Mouse (Mus musculus) intestine, embryonic 14.5 days (tissue): ENCODE results near the gene Sucnr1. TPM values are rescaled to one million over a fixed set of nuclear protein-coding genes. Genes with fewer than 3 reads are reported as not detected.
"Not testable (repeated sequence)": the region's sequence is repeated elsewhere in the genome, so short reads cannot be mapped to it uniquely, and the experiment has no call there.

Experiments
- ATAC-seq: fragments of 200-750 bp; cut with Nextera tagmentation; replicated peaks from 2 replicates; pipeline ENCODE4 v1.8.0; 2017; ENCODE audit warnings: low read depth, moderate number of reproducible peaks, moderate TSS enrichment, moderate library complexity; ENCODE audit not compliant: low FRiP score, low TSS enrichment
- DNase-seq: peaks from one replicate; pipeline ENCODE4 v3.0.0-alpha.2; 2018; ENCODE audit warnings: low spot score
- H3K27ac ChIP-seq: fragments of 300-500 bp; sonication (generic); 2 replicates; pipeline ENCODE4 v1.5.1; 2014; ENCODE audit warnings: low read depth, mild to moderate bottlenecking, control low read depth
- H3K27me3 ChIP-seq: fragments of 300-500 bp; sonication (generic); replicated peaks from 2 replicates; pipeline ENCODE4 v1.6.1; 2014; ENCODE audit warnings: low read length, control low read depth; ENCODE audit not compliant: control insufficient read depth, insufficient read depth
- H3K36me3 ChIP-seq: fragments of 300-500 bp; sonication (generic); 2 replicates; pipeline ENCODE4 v1.6.1; 2014; ENCODE audit warnings: low read length, control low read depth; ENCODE audit not compliant: control insufficient read depth, insufficient read depth
- H3K4me1 ChIP-seq: fragments of 300-500 bp; sonication (generic); replicated peaks from 2 replicates; pipeline ENCODE4 v1.6.1; 2014; ENCODE audit warnings: low read length, control low read depth, mixed read lengths; ENCODE audit not compliant: control insufficient read depth, insufficient read depth
- H3K4me2 ChIP-seq: fragments of 300-500 bp; sonication (generic); 2 replicates; pipeline ENCODE4 v1.6.1; 2014; ENCODE audit warnings: low read length
- H3K4me3 ChIP-seq: fragments of 300-500 bp; sonication (generic); 2 replicates; pipeline ENCODE4 v1.5.1; 2014; ENCODE audit warnings: low read depth, low read length, control low read depth, mixed read lengths
- H3K9ac ChIP-seq: fragments of 300-500 bp; sonication (generic); 2 replicates; pipeline ENCODE4 v1.6.1; 2014; ENCODE audit warnings: mild to moderate bottlenecking, low read length
- H3K9me3 ChIP-seq: fragments of 300-500 bp; sonication (generic); 2 replicates; pipeline ENCODE4 v1.6.1; 2016; ENCODE audit warnings: low read length, control low read depth; ENCODE audit not compliant: control insufficient read depth
- WGBS: fragments of 180-500 bp; shearing (Covaris S2); extraction: QIAGEN DNeasy Blood & Tissue Kit; methylation state at CpG from one replicate; pipeline ENCODE4 v1.1.7; 2014; 5-methylcytosine and 5-hydroxymethylcytosine counted together
- polyA plus RNA-seq: library from polyadenylated mRNA; unstranded; fragments of >200 nt; fragmentation: Nextera tagmentation; extraction: Ambion mirVana; gene quantifications from 2 replicates; pipeline ENCODE4 v1.2.1, GENCODE M21; 2014

Gene Sucnr1
- polyA plus RNA-seq, 1 experiment from 2014 or later, result 0.34 TPM

- H3K27me3 ChIP-seq, H3K4me3 ChIP-seq, H3K9me3 ChIP-seq, H3K27ac ChIP-seq, H3K4me2 ChIP-seq, H3K9ac ChIP-seq, H3K4me1 ChIP-seq, H3K36me3 ChIP-seq, ATAC-seq, DNase-seq: not testable (repeated sequence)
- 74% methylated on average over 1 of the region's 1 CpGs for WGBS
Measured at GRCm38 (mm10) chr3:60106446-60106845, 24.8 kb downstream of the Sucnr1 start.

- no peaks in the 10 kb centered on the region for H3K36me3 ChIP-seq
- DNase-seq, result no peak
Measured at GRCm38 (mm10) chr3:60107736-60108135, 26.1 kb downstream of the Sucnr1 start.

DNA sequence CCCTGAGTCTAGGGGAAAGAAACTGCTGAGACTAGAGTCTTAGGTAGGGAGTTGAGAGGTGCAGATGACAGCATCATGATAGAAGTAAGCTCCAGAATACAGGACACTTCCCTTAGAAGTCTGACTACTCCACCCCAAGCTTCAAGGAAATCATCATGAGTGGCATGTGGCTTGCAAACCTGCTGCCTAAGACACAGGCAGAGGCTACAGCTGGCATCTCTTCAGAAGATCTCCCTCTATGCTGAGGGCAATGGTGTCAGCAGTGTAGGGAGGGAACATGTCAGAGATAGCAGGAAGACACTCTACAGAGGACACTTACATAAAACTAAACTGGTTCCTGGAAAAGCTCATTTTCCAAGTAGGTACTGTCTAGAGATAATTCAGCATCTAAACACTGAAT, 27.1 kb downstream of the Sucnr1 start:
- DNase-seq, result no peak
- Histone ChIP-seq H3K36me3 (no peaks in the 10 kb centered on the region), H3K4me3 (no peak overlapping the region)

More at GRCm38 (mm10) chr3:60107736-60108135, 26.1 kb downstream of the Sucnr1 start:
- H3K27me3 ChIP-seq, result no peaks in the 10 kb centered on the region
- ATAC-seq, result no peak
- H3K4me2 ChIP-seq, result no peak overlapping the region
- WGBS, result 91% methylated on average over 3 of the region's 3 CpGs
- no peak overlapping the region for H3K9ac ChIP-seq
- H3K4me1 ChIP-seq, result no peaks in the 10 kb centered on the region
- H3K27ac ChIP-seq, result no peak overlapping the region
- H3K9me3 ChIP-seq, result no peaks in the 10 kb centered on the region
- H3K4me3 ChIP-seq, result no peak overlapping the region

DNA sequence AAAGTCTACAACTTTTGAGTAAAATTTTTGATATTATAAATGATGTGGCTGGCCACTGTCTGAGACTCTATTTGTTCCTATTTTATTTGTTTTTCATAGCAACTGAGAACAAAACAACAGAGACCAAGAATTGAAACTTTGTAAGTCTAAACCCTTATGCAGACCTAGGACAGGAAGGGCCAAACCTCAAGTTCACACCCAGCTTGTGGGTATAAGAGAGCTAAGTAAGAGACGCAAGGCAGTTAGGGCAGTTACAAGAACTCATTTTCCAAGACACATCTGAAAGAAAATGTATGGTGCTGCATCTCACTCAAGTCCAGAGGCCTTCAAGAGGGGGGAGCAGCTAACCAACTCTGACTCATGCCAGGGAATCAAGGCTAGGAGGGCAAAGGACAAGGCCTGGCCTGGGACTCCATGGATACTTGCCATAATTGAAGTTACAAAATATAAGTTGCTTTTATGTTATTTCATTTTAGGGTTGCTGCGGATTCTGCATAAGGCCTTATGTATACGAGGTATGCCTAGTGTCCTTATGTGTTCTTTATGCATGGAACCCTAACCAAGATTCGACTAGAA, 29.6 kb downstream of the Sucnr1 start:
- no peaks in the 10 kb centered on the region for H3K36me3 ChIP-seq
- H3K4me3 ChIP-seq, result no peak overlapping the region

More for the DNA sequence above, 27.1 kb downstream of the Sucnr1 start:
- Histone ChIP-seq H3K9ac (no peak overlapping the region), H3K4me2 (no peak overlapping the region), H3K4me1 (no peaks in the 10 kb centered on the region), H3K9me3 (no peaks in the 10 kb centered on the region), H3K27me3 (no peaks in the 10 kb centered on the region), H3K27ac (no peak overlapping the region)
- no peak for ATAC-seq

DNA sequence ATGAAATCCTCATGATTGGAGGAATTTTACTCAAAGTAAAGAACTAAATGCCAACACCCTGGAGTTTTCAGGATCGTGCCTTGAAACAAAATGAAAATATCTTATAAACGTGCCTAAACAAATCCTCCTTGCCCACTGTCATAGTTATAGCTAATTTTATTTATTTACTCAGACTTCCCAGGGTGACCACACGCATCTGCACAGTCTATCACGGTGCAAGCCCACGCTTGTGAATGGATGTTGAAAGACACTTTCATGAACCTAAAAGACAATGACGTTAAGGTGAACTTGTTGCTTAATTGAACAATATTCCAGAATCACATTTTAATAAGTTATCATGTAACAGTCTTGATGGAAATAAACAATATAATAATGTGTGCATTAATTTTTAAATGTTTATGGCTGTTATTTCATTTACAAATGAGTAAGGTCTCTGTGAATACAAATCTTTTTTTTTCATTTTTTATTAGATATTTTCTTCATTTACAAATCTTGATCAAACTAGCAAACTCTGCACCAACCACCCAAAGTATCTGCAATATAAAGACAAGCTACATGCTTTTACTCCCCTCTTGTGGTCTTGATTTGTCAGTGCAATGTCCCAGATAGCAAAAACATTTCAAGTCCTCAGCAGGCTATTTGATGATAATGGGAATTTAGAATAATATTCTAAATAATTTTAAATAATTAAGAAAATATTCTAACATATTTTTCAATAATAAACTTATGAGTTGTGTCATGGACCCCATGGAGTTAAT, 30.4 kb downstream of the Sucnr1 start:
- no peak overlapping the region for H3K4me2 ChIP-seq
- no peak overlapping the region for H3K4me3 ChIP-seq
- no peaks in the 10 kb centered on the region for H3K4me1 ChIP-seq
- no peaks in the 10 kb centered on the region for H3K9me3 ChIP-seq
- H3K27me3 ChIP-seq, result no peaks in the 10 kb centered on the region
- DNase-seq (no peak), ATAC-seq (no peak)
- WGBS, result 76% methylated on average over 6 of the region's 6 CpGs
- no peak overlapping the region for H3K9ac ChIP-seq
- no peak overlapping the region for H3K27ac ChIP-seq
- no peaks in the 10 kb centered on the region for H3K36me3 ChIP-seq

More for the DNA sequence above, 29.6 kb downstream of the Sucnr1 start:
- no peak overlapping the region for H3K9ac ChIP-seq
- no peaks in the 10 kb centered on the region for H3K27me3 ChIP-seq
- DNase-seq, result no peak
- no peaks in the 10 kb centered on the region for H3K4me1 ChIP-seq
- no peak overlapping the region for H3K27ac ChIP-seq
- 93% methylated on average over 4 of the region's 4 CpGs for WGBS
- no peaks in the 10 kb centered on the region for H3K9me3 ChIP-seq
- no peak overlapping the region for H3K4me2 ChIP-seq
- no peak for ATAC-seq

GRCm38 (mm10) chr3:60114571-60114970, 32.9 kb downstream of the Sucnr1 start:
- WGBS, result 54% methylated on average over 2 of the region's 2 CpGs
- no peaks in the 10 kb centered on the region for H3K4me1 ChIP-seq
- ATAC-seq, result no peak
- H3K9me3 ChIP-seq, result no peaks in the 10 kb centered on the region
- no peaks in the 10 kb centered on the region for H3K27me3 ChIP-seq
- H3K36me3 ChIP-seq, result no peaks in the 10 kb centered on the region
- no peak overlapping the region for H3K4me2 ChIP-seq
- no peak overlapping the region for H3K9ac ChIP-seq
- no peak overlapping the region for H3K27ac ChIP-seq
- H3K4me3 ChIP-seq, result no peak overlapping the region
- no peak for DNase-seq

DNA sequence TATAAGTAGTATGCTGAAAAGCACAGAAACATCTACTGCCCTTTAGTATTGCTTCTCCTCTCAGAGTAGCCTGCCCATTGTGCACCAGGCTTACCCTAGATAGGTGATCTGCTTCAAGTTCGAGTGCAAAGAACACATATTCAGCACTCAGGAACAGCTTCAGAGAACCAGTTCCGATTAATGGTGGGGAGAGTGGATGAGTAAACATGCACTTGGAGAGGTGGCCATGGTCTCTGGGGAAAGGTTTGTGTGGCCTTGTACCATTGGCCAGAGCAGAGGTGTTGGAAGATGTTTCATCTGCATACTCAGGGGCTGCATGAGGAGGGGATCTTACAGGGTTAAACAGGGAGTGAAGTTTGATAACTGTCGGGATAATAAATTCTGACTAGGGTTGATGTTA, 39.8 kb downstream of the Sucnr1 start:
- H3K4me1 ChIP-seq, result no peaks in the 10 kb centered on the region; the same call in 1 of the 2 replicates
- no peaks in the 10 kb centered on the region for H3K27me3 ChIP-seq
- 71% methylated on average over 3 of the region's 3 CpGs for WGBS
- no peak overlapping the region for H3K4me3 ChIP-seq
- no peak overlapping the region for H3K27ac ChIP-seq
- H3K4me2 ChIP-seq, result no peak overlapping the region
- H3K9ac ChIP-seq, result no peak overlapping the region
- H3K36me3 ChIP-seq, result no peaks in the 10 kb centered on the region
- ATAC-seq (no peak), DNase-seq (no peak)
- H3K9me3 ChIP-seq, result no peaks in the 10 kb centered on the region

- Histone ChIP-seq H3K27ac (no peak overlapping the region), H3K4me2 (no peak overlapping the region), H3K4me1 (no peaks in the 10 kb centered on the region; the same call in 1 of the 2 replicates), H3K27me3 (no peaks in the 10 kb centered on the region), H3K4me3 (no peak overlapping the region), H3K9me3 (no peaks in the 10 kb centered on the region), H3K9ac (no peak overlapping the region), H3K36me3 (no peaks in the 10 kb centered on the region)
- DNase-seq, result no peak
- no peak for ATAC-seq
- WGBS, result 38% methylated on average over 9 of the region's 9 CpGs
Measured at GRCm38 (mm10) chr3:60123859-60124794, 42.5 kb downstream of the Sucnr1 start.
